Mouse (Mus musculus) hindbrain, embryonic 16.5 days (tissue): Measurements from ENCODE around the gene Numbl. TPM values are rescaled to one million over a fixed set of nuclear protein-coding genes. Genes with fewer than 3 reads are reported as not detected.

Experiments used
- ATAC-seq: fragments of 200-750 bp; cut with Nextera tagmentation; 2 replicates; pipeline ENCODE4 v1.8.0; 2017; ENCODE audit warnings: moderate TSS enrichment, moderate library complexity
- H3K27ac ChIP-seq: fragments of 300-500 bp; sonication (generic); 2 replicates; pipeline ENCODE4 v1.5.1; 2014; ENCODE audit warnings: low read depth, mild to moderate bottlenecking, control low read depth, low read length, moderate library complexity
- H3K27me3 ChIP-seq: fragments of 300-500 bp; sonication (generic); replicated peaks from 2 replicates; pipeline ENCODE4 v1.6.1; 2014; ENCODE audit warnings: low read length; ENCODE audit not compliant: control insufficient read depth, insufficient read depth
- H3K36me3 ChIP-seq: fragments of 300-500 bp; sonication (generic); 2 replicates; pipeline ENCODE4 v1.6.1; 2014; ENCODE audit warnings: mild to moderate bottlenecking, low read length, moderate library complexity, mixed read lengths; ENCODE audit not compliant: control insufficient read depth, insufficient read depth
- H3K4me1 ChIP-seq: fragments of 300-500 bp; sonication (generic); 2 replicates; pipeline ENCODE4 v1.6.1; 2014; ENCODE audit warnings: low read depth, low read length; ENCODE audit not compliant: control insufficient read depth, insufficient read depth
- H3K4me2 ChIP-seq: fragments of 300-500 bp; sonication (generic); 2 replicates; pipeline ENCODE4 v1.6.1; 2014; ENCODE audit warnings: mild to moderate bottlenecking, low read length, control low read depth, moderate library complexity
- H3K4me3 ChIP-seq: fragments of 300-500 bp; sonication (generic); 2 replicates; pipeline ENCODE4 v1.5.1; 2014; ENCODE audit warnings: mild to moderate bottlenecking, low read length, control low read depth, moderate library complexity
- H3K9ac ChIP-seq: fragments of 300-500 bp; sonication (generic); 2 replicates; pipeline ENCODE4 v1.6.1; 2014; ENCODE audit warnings: low read depth, mild to moderate bottlenecking, control low read depth, low read length, moderate library complexity
- H3K9me3 ChIP-seq: fragments of 300-500 bp; sonication (generic); 2 replicates; pipeline ENCODE4 v1.6.1; 2014; ENCODE audit warnings: mild to moderate bottlenecking, low read length, moderate library complexity; ENCODE audit not compliant: control insufficient read depth
- WGBS: fragments of 180-500 bp; shearing (Covaris S2); extraction: QIAGEN DNeasy Blood & Tissue Kit; methylation state at CpG from one replicate; pipeline ENCODE4 v1.1.7; 2014; 5-methylcytosine and 5-hydroxymethylcytosine counted together
- polyA plus RNA-seq: library from polyadenylated mRNA; unstranded; fragments of >200 nt; fragmentation: Nextera tagmentation; extraction: Ambion mirVana; gene quantifications from 2 replicates; pipeline ENCODE4 v1.2.1, GENCODE M21; 2015

Gene Numbl
- polyA plus RNA-seq, 1 experiment from 2014 or later = 54.4 TPM

GRCm38 (mm10) chr7:27322291-27322690 is 64.1 kb downstream of the Numbl start:
- WGBS = 26% methylated on average over 13 of the region's 13 CpGs
- peaks cover 21% of the 10 kb centered on the region for H3K27me3 ChIP-seq

GRCm38 (mm10) chr7:27323001-27323400 is 64.8 kb downstream of the Numbl start:
- Histone ChIP-seq H3K9ac (no peak overlapping the region), H3K36me3 (no peaks in the 10 kb centered on the region), H3K27ac (no peak overlapping the region), H3K27me3 (peaks cover 28% of the 10 kb centered on the region), H3K4me3 (no peak overlapping the region), H3K9me3 (no peaks in the 10 kb centered on the region), H3K4me2 (no peak overlapping the region), H3K4me1 (peaks cover 10% of the 10 kb centered on the region)
- 89% methylated on average over 5 of the region's 5 CpGs for WGBS
- ATAC-seq = no peak

More at GRCm38 (mm10) chr7:27322291-27322690, 64.1 kb downstream of the Numbl start:
- H3K27ac ChIP-seq = no peak overlapping the region
- H3K9ac ChIP-seq = no peak overlapping the region
- no peaks in the 10 kb centered on the region for H3K9me3 ChIP-seq
- H3K4me1 ChIP-seq = peaks cover 10% of the 10 kb centered on the region
- ATAC-seq = no peak
- no peaks in the 10 kb centered on the region for H3K36me3 ChIP-seq
- H3K4me3 ChIP-seq = no peak overlapping the region
- H3K4me2 ChIP-seq = no peak overlapping the region

- Histone ChIP-seq H3K27ac (no peak overlapping the region), H3K4me1 (peaks cover 10% of the 10 kb centered on the region), H3K4me2 (no peak overlapping the region), H3K9ac (no peak overlapping the region), H3K4me3 (no peak overlapping the region), H3K36me3 (no peaks in the 10 kb centered on the region), H3K27me3 (peaks cover 40% of the 10 kb centered on the region), H3K9me3 (no peaks in the 10 kb centered on the region)
- ATAC-seq = no peak
- WGBS = 98% methylated on average over 11 of the region's 11 CpGs
Observed at GRCm38 (mm10) chr7:27324161-27324560, 65.9 kb downstream of the Numbl start.

GRCm38 (mm10) chr7:27324928-27325327 is 66.7 kb downstream of the Numbl start:
- H3K4me3 ChIP-seq = no peak overlapping the region
- peaks cover 44% of the 10 kb centered on the region for H3K27me3 ChIP-seq
- H3K9ac ChIP-seq = no peak overlapping the region; the same call in 1 of the 2 replicates
- no peaks in the 10 kb centered on the region for H3K9me3 ChIP-seq
- peaks cover 13% of the 10 kb centered on the region for H3K4me1 ChIP-seq
- WGBS = 49% methylated on average over 18 of the region's 20 CpGs
- no peak overlapping the region for H3K27ac ChIP-seq
- H3K4me2 ChIP-seq = no peak overlapping the region
- no peak for ATAC-seq
- no peaks in the 10 kb centered on the region for H3K36me3 ChIP-seq

GRCm38 (mm10) chr7:27325697-27326096 is 67.5 kb downstream of the Numbl start:
- Histone ChIP-seq H3K9me3 (no peaks in the 10 kb centered on the region), H3K36me3 (no peaks in the 10 kb centered on the region), H3K4me1 (peaks cover 17% of the 10 kb centered on the region), H3K27me3 (peaks cover 52% of the 10 kb centered on the region), H3K4me3 (peak overlapping the region; percentile 33), H3K4me2 (peak overlapping the region; percentile 50), H3K9ac (peak overlapping the region; percentile 31; the same call in 1 of the 2 replicates), H3K27ac (no peak overlapping the region)
- peak; percentile 18; the same call in 1 of the 2 replicates for ATAC-seq
- 3% methylated on average over 24 of the region's 24 CpGs for WGBS

- no peak for ATAC-seq
- H3K36me3 ChIP-seq = no peaks in the 10 kb centered on the region
- no peaks in the 10 kb centered on the region for H3K9me3 ChIP-seq
- no peak overlapping the region for H3K4me3 ChIP-seq
- peak overlapping the region; percentile 50 for H3K4me2 ChIP-seq
- H3K27me3 ChIP-seq = peaks cover 57% of the 10 kb centered on the region
- H3K4me1 ChIP-seq = peaks cover 22% of the 10 kb centered on the region
- peak overlapping the region; percentile 31; the same call in 1 of the 2 replicates for H3K9ac ChIP-seq
- H3K27ac ChIP-seq = no peak overlapping the region
- 30% methylated on average over 34 of the region's 34 CpGs for WGBS
Observed at GRCm38 (mm10) chr7:27326101-27326880, 68.1 kb downstream of the Numbl start.

GRCm38 (mm10) chr7:27327500-27327899 is 69.3 kb downstream of the Numbl start:
- Histone ChIP-seq H3K9ac (no peak overlapping the region), H3K4me1 (peaks cover 24% of the 10 kb centered on the region)
- 94% methylated on average over 8 of the region's 8 CpGs for WGBS

GRCm38 (mm10) chr7:27328161-27328560 is 69.9 kb downstream of the Numbl start:
- H3K27ac ChIP-seq = no peak overlapping the region
- no peak overlapping the region for H3K4me2 ChIP-seq
- H3K36me3 ChIP-seq = no peaks in the 10 kb centered on the region
- ATAC-seq = no peak
- H3K9me3 ChIP-seq = no peaks in the 10 kb centered on the region
- peaks cover 72% of the 10 kb centered on the region for H3K27me3 ChIP-seq
- no peak overlapping the region for H3K4me3 ChIP-seq
- 88% methylated on average over 11 of the region's 11 CpGs for WGBS
- H3K9ac ChIP-seq = no peak overlapping the region
- H3K4me1 ChIP-seq = peaks cover 30% of the 10 kb centered on the region

More at GRCm38 (mm10) chr7:27327500-27327899, 69.3 kb downstream of the Numbl start:
- peaks cover 66% of the 10 kb centered on the region for H3K27me3 ChIP-seq
- no peaks in the 10 kb centered on the region for H3K9me3 ChIP-seq
- no peak overlapping the region for H3K4me2 ChIP-seq
- no peak for ATAC-seq
- H3K36me3 ChIP-seq = no peaks in the 10 kb centered on the region
- H3K27ac ChIP-seq = no peak overlapping the region
- no peak overlapping the region for H3K4me3 ChIP-seq

GRCm38 (mm10) chr7:27328648-27329047 is 70.4 kb downstream of the Numbl start:
- ATAC-seq = no peak
- peaks cover 35% of the 10 kb centered on the region for H3K4me1 ChIP-seq
- H3K9ac ChIP-seq = no peak overlapping the region
- no peaks in the 10 kb centered on the region for H3K36me3 ChIP-seq
- 38% methylated on average over 16 of the region's 16 CpGs for WGBS
- H3K4me3 ChIP-seq = no peak overlapping the region
- H3K27ac ChIP-seq = no peak overlapping the region
- H3K27me3 ChIP-seq = peaks cover 74% of the 10 kb centered on the region
- H3K9me3 ChIP-seq = no peaks in the 10 kb centered on the region
- no peak overlapping the region for H3K4me2 ChIP-seq
